Mouse (Mus musculus) limb, embryonic 15.5 days (tissue): Measurements from ENCODE around the gene Tcl1b5. TPM values are rescaled to one million over a fixed set of nuclear protein-coding genes. Genes with fewer than 3 reads are reported as not detected.
"Not testable (repeated sequence)": the region's sequence is repeated elsewhere in the genome, so short reads cannot be mapped to it uniquely, and the experiment has no call there.

Experiments
- ATAC-seq: fragments of 200-750 bp; cut with Nextera tagmentation; 2 replicates; pipeline ENCODE4 v1.8.0; 2017; ENCODE audit warnings: low read depth, moderate TSS enrichment; ENCODE audit not compliant: insufficient number of reproducible peaks, low FRiP score, low TSS enrichment
- H3K27ac ChIP-seq: fragments of 300-500 bp; sonication (generic); 2 replicates; pipeline ENCODE4 v1.5.1; 2015; ENCODE audit warnings: moderate library complexity, mild to moderate bottlenecking, inconsistent platforms
- H3K27me3 ChIP-seq: fragments of 300-500 bp; sonication (generic); 2 replicates; pipeline ENCODE4 v1.6.1; 2015; ENCODE audit warnings: inconsistent platforms
- H3K36me3 ChIP-seq: fragments of 300-500 bp; sonication (generic); 2 replicates; pipeline ENCODE4 v1.6.1; 2015; ENCODE audit warnings: inconsistent platforms
- H3K4me1 ChIP-seq: fragments of 300-500 bp; sonication (generic); 2 replicates; pipeline ENCODE4 v1.6.1; 2015; ENCODE audit warnings: inconsistent platforms
- H3K4me2 ChIP-seq: fragments of 300-500 bp; sonication (generic); 2 replicates; pipeline ENCODE4 v1.6.1; 2015; ENCODE audit warnings: mild to moderate bottlenecking, inconsistent platforms
- H3K4me3 ChIP-seq: fragments of 300-500 bp; sonication (generic); 2 replicates; pipeline ENCODE4 v1.5.1; 2015; ENCODE audit warnings: mild to moderate bottlenecking, inconsistent platforms
- H3K9ac ChIP-seq: fragments of 300-500 bp; sonication (generic); 2 replicates; pipeline ENCODE4 v1.6.1; 2015; ENCODE audit warnings: inconsistent platforms
- H3K9me3 ChIP-seq: fragments of 300-500 bp; sonication (generic); 2 replicates; pipeline ENCODE4 v1.6.1; 2016; ENCODE audit warnings: inconsistent platforms
- WGBS: fragments of 180-500 bp; shearing (Covaris S2); methylation state at CpG from one replicate; pipeline ENCODE4 v1.1.7; 2015; 5-methylcytosine and 5-hydroxymethylcytosine counted together
- polyA plus RNA-seq: library from polyadenylated mRNA; unstranded; fragments of >200 nt; fragmentation: Nextera tagmentation; extraction: Ambion mirVana; gene quantifications from 2 replicates; pipeline ENCODE4 v1.2.1, GENCODE M21; 2015

Gene Tcl1b5
- not detected in 2 replicates for polyA plus RNA-seq

DNA sequence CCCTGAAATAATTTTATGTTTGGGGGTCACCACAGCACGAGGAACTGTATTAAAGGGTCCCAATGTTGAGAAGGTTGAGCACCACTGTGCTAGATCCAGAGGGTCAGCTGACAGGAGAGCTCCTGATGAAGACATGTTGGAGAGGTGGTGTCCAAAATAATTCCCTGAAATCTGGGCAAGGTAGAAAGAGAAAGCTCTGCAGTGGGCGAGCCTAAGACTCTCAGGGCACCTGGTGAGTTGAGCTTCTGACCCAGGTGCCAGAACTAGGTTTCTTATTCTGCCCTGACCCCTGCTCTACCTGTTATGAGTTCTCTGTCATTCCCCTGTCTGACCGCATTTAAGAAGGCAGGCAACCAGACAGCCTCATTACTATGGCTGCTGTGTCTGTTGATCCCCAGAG lies at the start of gene Tcl1b5:
Tcl1b5 (plus strand) TSS at position 301 of the 400 bp plus-strand sequence.
- not testable (repeated sequence) for ATAC-seq, H3K4me1 ChIP-seq, H3K4me2 ChIP-seq, H3K27me3 ChIP-seq, H3K27ac ChIP-seq, H3K9ac ChIP-seq, H3K4me3 ChIP-seq, H3K36me3 ChIP-seq, H3K9me3 ChIP-seq
- WGBS, result 67% methylated on average over 3 of the region's 3 CpGs

DNA sequence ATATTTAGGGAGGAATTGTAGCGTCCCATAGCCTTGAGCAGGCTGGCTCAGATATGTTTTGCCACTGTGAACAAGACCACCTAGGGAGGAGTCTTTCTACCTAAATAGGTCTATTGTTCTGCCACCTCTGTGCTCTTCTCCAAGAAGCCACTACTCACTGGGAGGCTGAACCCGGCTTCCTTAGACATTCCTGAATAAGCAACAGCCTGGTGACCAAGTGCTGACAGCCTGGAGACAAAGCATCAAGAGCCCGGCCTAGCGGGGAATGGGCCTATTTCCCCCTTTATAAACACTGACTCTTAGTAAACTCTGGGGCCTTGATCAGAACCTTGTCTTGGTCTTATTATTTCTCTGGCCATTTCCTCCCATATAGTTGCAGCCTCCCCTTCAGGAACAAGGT lies 49.6 kb upstream of the Tcl1b5 start:
- Histone ChIP-seq H3K4me3 (no peak overlapping the region), H3K9me3 (no peaks in the 10 kb centered on the region), H3K27me3 (no peaks in the 10 kb centered on the region), H3K9ac (no peak overlapping the region), H3K27ac (no peak overlapping the region), H3K4me2 (no peak overlapping the region), H3K4me1 (no peaks in the 10 kb centered on the region), H3K36me3 (no peaks in the 10 kb centered on the region)
- 76% methylated on average over 4 of the region's 4 CpGs for WGBS
- ATAC-seq, result no peak

DNA sequence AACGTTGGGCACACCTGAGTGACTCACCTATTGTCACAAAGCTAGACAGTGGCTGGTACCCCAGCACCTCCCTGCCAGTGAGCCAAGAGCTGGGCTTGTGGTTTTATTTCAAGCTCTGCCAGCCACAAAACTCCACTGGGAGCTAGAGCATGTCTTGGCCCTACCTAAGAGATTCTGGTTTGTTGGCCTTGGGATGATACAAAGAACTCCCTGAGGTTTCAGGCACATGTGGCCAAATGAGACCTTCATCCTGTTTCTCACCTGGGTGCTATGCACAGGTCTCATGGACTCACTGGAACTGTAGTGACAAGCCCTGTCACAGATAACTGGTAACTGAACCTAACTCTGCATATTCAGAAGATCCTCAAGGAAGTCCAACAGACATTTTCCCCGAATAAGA lies 48.5 kb upstream of the Tcl1b5 start:
- Histone ChIP-seq H3K9me3 (no peaks in the 10 kb centered on the region), H3K27ac (no peak overlapping the region), H3K36me3 (no peaks in the 10 kb centered on the region), H3K9ac (no peak overlapping the region), H3K4me2 (no peak overlapping the region), H3K4me1 (no peaks in the 10 kb centered on the region), H3K27me3 (no peaks in the 10 kb centered on the region), H3K4me3 (no peak overlapping the region)
- ATAC-seq, result no peak
- WGBS, result 78% methylated on average over 2 of the region's 2 CpGs

GRCm38 (mm10) chr12:105129494-105130205 lies 46.5 kb upstream of the Tcl1b5 start:
- not testable (repeated sequence) for H3K9ac ChIP-seq, H3K27me3 ChIP-seq, H3K4me2 ChIP-seq, H3K36me3 ChIP-seq, H3K27ac ChIP-seq, ATAC-seq, H3K9me3 ChIP-seq, H3K4me1 ChIP-seq, H3K4me3 ChIP-seq
- WGBS, result 52% methylated on average over 3 of the region's 3 CpGs

- not testable (repeated sequence) for H3K27ac ChIP-seq, H3K4me1 ChIP-seq, H3K27me3 ChIP-seq, H3K36me3 ChIP-seq, H3K9ac ChIP-seq, ATAC-seq, H3K4me2 ChIP-seq, H3K9me3 ChIP-seq, H3K4me3 ChIP-seq
- WGBS, result 66% methylated on average over 2 of the region's 2 CpGs
Observed at GRCm38 (mm10) chr12:105134167-105134566, 42.0 kb upstream of the Tcl1b5 start.

DNA sequence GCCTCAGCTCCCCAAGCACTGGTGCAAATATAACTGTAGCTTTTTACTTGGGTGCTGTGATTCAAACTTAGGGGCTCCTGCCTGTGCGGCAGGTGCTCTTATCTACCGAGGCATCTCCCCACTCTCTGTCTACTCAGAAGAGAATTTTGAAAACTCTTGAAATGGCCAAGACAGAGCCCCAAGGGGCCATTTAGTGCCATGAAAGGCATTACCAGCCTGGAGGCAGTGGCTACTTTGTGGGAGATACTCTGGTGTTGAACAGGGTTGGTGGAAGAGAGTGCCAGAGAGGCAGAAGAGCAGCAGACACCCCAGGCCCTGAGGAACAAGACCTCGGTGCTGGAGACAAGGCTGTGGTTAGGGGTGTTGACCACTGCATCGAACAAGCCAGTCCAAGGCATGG lies 41.3 kb upstream of the Tcl1b5 start:
- H3K4me2 ChIP-seq, H3K4me1 ChIP-seq, H3K9me3 ChIP-seq, H3K9ac ChIP-seq, H3K36me3 ChIP-seq, H3K27me3 ChIP-seq, ATAC-seq, H3K4me3 ChIP-seq, H3K27ac ChIP-seq: not testable (repeated sequence)
- 79% methylated on average over 4 of the region's 4 CpGs for WGBS

GRCm38 (mm10) chr12:105137729-105138128 lies 38.4 kb upstream of the Tcl1b5 start:
- not testable (repeated sequence) for H3K9me3 ChIP-seq, H3K36me3 ChIP-seq, H3K27ac ChIP-seq, H3K27me3 ChIP-seq, H3K4me1 ChIP-seq, H3K9ac ChIP-seq, H3K4me3 ChIP-seq, H3K4me2 ChIP-seq, ATAC-seq
- 88% methylated on average over 1 of the region's 1 CpGs for WGBS

DNA sequence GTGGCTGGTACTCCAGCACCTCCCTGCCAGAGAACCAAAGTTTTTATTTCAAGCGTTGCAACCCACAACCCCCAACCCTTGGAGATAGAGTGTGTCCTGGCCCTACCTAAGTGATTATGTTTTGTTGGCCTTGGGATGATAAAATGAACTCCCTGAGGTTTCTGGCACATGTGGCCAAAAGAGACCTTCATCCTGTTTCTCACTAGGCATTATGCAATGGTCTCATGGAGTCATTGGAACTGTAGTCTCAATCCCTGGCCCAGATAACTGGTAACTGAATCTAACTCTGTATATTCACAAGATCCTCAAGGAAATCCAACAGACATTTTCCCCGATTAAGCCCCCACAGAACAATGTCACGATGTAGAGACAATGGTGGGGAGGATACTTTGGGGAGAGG lies 33.0 kb upstream of the Tcl1b5 start:
- WGBS, result 91% methylated on average over 3 of the region's 3 CpGs
- Histone ChIP-seq H3K9me3 (no peaks in the 10 kb centered on the region), H3K36me3 (no peaks in the 10 kb centered on the region), H3K27me3 (no peaks in the 10 kb centered on the region), H3K4me2 (no peak overlapping the region), H3K9ac (no peak overlapping the region), H3K4me3 (no peak overlapping the region), H3K4me1 (no peaks in the 10 kb centered on the region), H3K27ac (no peak overlapping the region)
- no peak for ATAC-seq

GRCm38 (mm10) chr12:105144928-105145327 lies 31.2 kb upstream of the Tcl1b5 start:
- not testable (repeated sequence) for H3K9ac ChIP-seq, H3K9me3 ChIP-seq, H3K4me1 ChIP-seq, H3K36me3 ChIP-seq, ATAC-seq, H3K4me2 ChIP-seq, H3K27ac ChIP-seq, H3K4me3 ChIP-seq, H3K27me3 ChIP-seq
- WGBS, result 25% methylated on average over 1 of the region's 1 CpGs

DNA sequence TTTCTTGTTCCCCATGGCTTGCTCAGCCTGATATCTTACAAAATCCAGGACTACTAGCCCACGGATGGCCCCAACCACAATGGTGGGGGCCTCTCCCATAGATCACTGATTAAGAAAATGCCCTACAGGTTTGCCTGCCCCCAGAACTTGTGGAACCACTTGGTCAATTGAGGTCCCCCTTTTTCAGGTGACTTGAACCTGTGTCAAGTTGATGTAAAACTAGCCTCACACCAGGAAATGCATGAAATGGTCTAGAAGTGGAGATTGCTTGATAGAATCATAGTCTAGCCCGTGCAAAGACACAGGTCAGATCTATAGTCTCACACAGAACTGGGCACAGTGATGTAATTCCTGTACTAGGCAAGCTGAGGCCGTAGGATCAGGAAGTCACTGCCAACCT lies 30.4 kb upstream of the Tcl1b5 start, which contains the start of gene Tcl1b2:
Tcl1b2 (plus strand) TSS at position 301 of the 400 bp plus-strand sequence.
- ATAC-seq, result no peak
- Histone ChIP-seq H3K36me3 (no peaks in the 10 kb centered on the region), H3K27ac (no peak within 1 kb of the TSS), H3K9ac (no peak within 1 kb of the TSS), H3K4me1 (no peaks in the 10 kb centered on the region), H3K9me3 (no peaks in the 10 kb centered on the region), H3K4me3 (no peak within 1 kb of the TSS), H3K27me3 (no peaks in the 10 kb centered on the region), H3K4me2 (no peak within 1 kb of the TSS)
- 73% methylated on average over 3 of the region's 3 CpGs for WGBS

DNA sequence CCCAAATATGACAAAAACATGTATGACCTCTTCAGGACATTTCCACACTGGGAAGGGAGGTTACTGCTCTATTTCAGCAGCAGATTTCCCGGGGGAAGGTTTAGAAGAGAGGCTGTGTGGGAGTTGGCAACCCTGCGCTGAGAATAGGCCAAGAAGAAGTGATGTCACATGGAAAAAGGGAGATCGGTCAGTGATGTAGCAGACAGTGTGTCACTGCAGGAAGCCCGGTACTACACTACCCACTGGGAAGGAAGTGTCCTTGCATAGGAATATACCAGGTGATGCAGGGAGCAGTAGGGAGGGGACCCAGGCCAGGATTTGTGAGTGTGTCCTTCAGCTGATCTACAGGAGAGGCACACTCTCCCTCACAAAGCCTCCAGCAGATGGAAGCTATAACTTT lies 20.9 kb upstream of the Tcl1b5 start:
- H3K9me3 ChIP-seq, H3K27me3 ChIP-seq, ATAC-seq, H3K36me3 ChIP-seq, H3K27ac ChIP-seq, H3K4me2 ChIP-seq, H3K9ac ChIP-seq, H3K4me3 ChIP-seq, H3K4me1 ChIP-seq: not testable (repeated sequence)
- 73% methylated on average over 4 of the region's 4 CpGs for WGBS

- Histone ChIP-seq H3K27ac (no peak overlapping the region), H3K4me1 (0 out of 2 replicates have a peak, but pooled peaks cover 3% of the 10 kb centered on the region), H3K9me3 (no peaks in the 10 kb centered on the region), H3K36me3 (no peaks in the 10 kb centered on the region), H3K27me3 (no peaks in the 10 kb centered on the region), H3K9ac (no peak overlapping the region), H3K4me3 (no peak overlapping the region), H3K4me2 (no peak overlapping the region)
- WGBS, result 69% methylated on average over 6 of the region's 6 CpGs
- no peak for ATAC-seq
Observed at GRCm38 (mm10) chr12:105158842-105159241, 17.3 kb upstream of the Tcl1b5 start.

GRCm38 (mm10) chr12:105159390-105159789 lies 16.8 kb upstream of the Tcl1b5 start, which contains the start of gene Tcl1b1:
Gene Tcl1b1, plus strand, starts transcription at chr12:105159690.
- Histone ChIP-seq H3K9ac (no peak within 1 kb of the TSS), H3K9me3 (no peaks in the 10 kb centered on the region), H3K4me1 (0 out of 2 replicates have a peak, but pooled peaks cover 3% of the 10 kb centered on the region), H3K4me3 (no peak within 1 kb of the TSS), H3K27ac (no peak within 1 kb of the TSS), H3K4me2 (no peak within 1 kb of the TSS), H3K36me3 (no peaks in the 10 kb centered on the region), H3K27me3 (no peaks in the 10 kb centered on the region)
- ATAC-seq, result no peak
- WGBS, result 69% methylated on average over 4 of the region's 4 CpGs
